ENCODE assay signal across 8 mouse cellular contexts in the genomic region with DNA sequence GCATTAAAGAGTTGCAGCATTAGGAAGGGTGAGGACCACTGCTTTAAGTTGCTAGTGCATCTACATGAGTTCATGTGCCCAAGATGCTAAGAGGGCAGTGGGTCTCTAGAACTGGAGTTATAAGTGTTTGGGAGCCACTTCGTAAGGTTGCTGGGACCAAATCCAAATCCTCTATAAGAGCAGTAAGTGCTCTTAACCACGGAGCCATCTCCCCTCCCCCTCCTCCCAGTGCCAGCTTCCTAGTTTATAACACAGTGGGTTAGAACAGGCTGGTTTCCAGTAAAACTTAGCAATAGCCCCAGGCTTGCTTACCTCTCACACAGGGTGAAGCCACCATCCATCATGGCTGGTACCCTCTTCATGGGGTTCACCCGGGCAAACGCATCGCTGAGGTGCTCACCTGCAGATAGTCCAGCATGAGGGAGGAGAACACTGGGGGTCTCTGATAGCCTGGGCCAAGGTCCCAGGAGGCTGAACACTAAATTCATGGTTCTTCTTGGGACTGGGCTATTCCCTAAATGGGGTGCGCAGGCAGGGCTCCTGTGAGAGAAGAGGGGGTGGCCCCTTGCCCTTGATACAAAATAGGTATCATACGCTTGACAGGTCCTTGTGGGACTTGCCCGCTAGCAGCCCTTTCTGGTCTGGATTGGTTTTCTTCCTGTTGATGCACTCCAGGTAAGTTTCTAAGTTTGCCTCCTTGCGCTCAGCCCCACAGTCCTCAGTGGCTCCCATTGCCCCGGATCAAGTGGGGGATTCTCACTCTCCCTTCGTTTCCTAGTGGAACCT. TPM values are rescaled to one million over a fixed set of nuclear protein-coding genes. Genes with fewer than 3 reads are reported as not detected.
DNase-seq lines count a peak whose midpoint lies in the region; ATAC-seq and TF ChIP-seq lines count a peak whose summit lies in the region.

No protein-coding gene starts in this region.

- intact Hi-C loops in left cerebral cortex, adult 2 months (cut with DNase I), result loop anchor here (5.0 kb wide), 1 partner anchor 35 kb away; no protein-coding TSS in a partner anchor
- intact Hi-C loops in left cerebral cortex, postnatal 10 days (cut with DNase I), result no loop called here

- H3K4me2 ChIP-seq in hindbrain, embryonic 15.5 days, result peak overlapping the region; percentile 73
- H3K4me2 ChIP-seq in liver, postnatal 0 days (ENCODE audit: low read depth, low read length), result peak overlapping the region; percentile 78
- peak overlapping the region; percentile 86 for H3K4me2 ChIP-seq in stomach, embryonic 15.5 days

- no peaks in the 10 kb centered on the region for H3K36me3 ChIP-seq in hindbrain, embryonic 15.5 days
- H3K36me3 ChIP-seq in liver, postnatal 0 days (replicated peaks; ENCODE audit: insufficient read depth, low read length), result no peaks in the 10 kb centered on the region
- no peaks in the 10 kb centered on the region for H3K36me3 ChIP-seq in stomach, embryonic 15.5 days

- no peak overlapping the region for H3K9ac ChIP-seq in hindbrain, embryonic 15.5 days
- peak overlapping the region; percentile 62 for H3K9ac ChIP-seq in liver, postnatal 0 days (replicated peaks)
- H3K9ac ChIP-seq in stomach, embryonic 15.5 days, result no peak overlapping the region

- no peak for TF ChIP-seq CTCF in left cerebral cortex, adult 2 months (IDR thresholded peaks at IDR 0.05)
- TF ChIP-seq CTCF in liver, postnatal 0 days (IDR thresholded peaks at IDR 0.05; ENCODE audit: low read depth), result no peak

- 49% methylated on average over 11 of the region's 11 CpGs for WGBS in hindbrain, embryonic 15.5 days
- 38% methylated on average over 11 of the region's 11 CpGs for WGBS in liver, postnatal 0 days (ENCODE audit: insufficient replicate concordance)
- 48% methylated on average over 11 of the region's 11 CpGs for WGBS in stomach, embryonic 15.5 days

- DNase-seq in left cerebral cortex, adult 2 months (ENCODE audit: extremely low spot score in 1 of 2, low spot score in 2 of 2), result no peak
- no peak for DNase-seq in left cerebral cortex, postnatal 10 days (ENCODE audit: extremely low spot score in 1 of 2, low spot score in 2 of 2)
- DNase-seq in liver, postnatal 0 days, result no peak
- DNase-seq in testis, postnatal 10 days (ENCODE audit: low spot score), result no peak
- no peak for DNase-seq in ovary, postnatal 36 days (ENCODE audit: low spot score)
- no peak for DNase-seq in left cerebral cortex, adult 18-20 months (ENCODE audit: low spot score in 2 of 2)

- no peak overlapping the region for H3K27ac ChIP-seq in left cerebral cortex, adult 2 months
- H3K27ac ChIP-seq in hindbrain, embryonic 15.5 days (replicated peaks), result no peak overlapping the region
- H3K27ac ChIP-seq in liver, postnatal 0 days (ENCODE audit: low read depth), result peak overlapping the region; percentile 55
- H3K27ac ChIP-seq in stomach, embryonic 15.5 days, result no peak overlapping the region

- no peaks in the 10 kb centered on the region for H3K9me3 ChIP-seq in hindbrain, embryonic 15.5 days
- H3K9me3 ChIP-seq in liver, postnatal 0 days (ENCODE audit: low read length), result no peaks in the 10 kb centered on the region
- H3K9me3 ChIP-seq in stomach, embryonic 15.5 days, result no peaks in the 10 kb centered on the region

- ATAC-seq in hindbrain, embryonic 15.5 days (ENCODE audit: low FRiP score, low read depth), result peak; percentile 42; the same call in 1 of the 2 replicates
- ATAC-seq in liver, postnatal 0 days, result no peak
- ATAC-seq in stomach, embryonic 15.5 days (ENCODE audit: insufficient read depth, low FRiP score, low read depth), result peak; percentile 20; the same call in 1 of the 2 replicates

- H3K4me1 ChIP-seq in hindbrain, embryonic 15.5 days (replicated peaks), result peaks cover 16% of the 10 kb centered on the region
- H3K4me1 ChIP-seq in liver, postnatal 0 days (ENCODE audit: insufficient read depth), result peaks cover 15% of the 10 kb centered on the region
- H3K4me1 ChIP-seq in stomach, embryonic 15.5 days, result peaks cover 10% of the 10 kb centered on the region; the same call in 1 of the 2 replicates

- peaks cover 7% of the 10 kb centered on the region; the same call in 1 of the 2 replicates for H3K27me3 ChIP-seq in hindbrain, embryonic 15.5 days
- H3K27me3 ChIP-seq in liver, postnatal 0 days (ENCODE audit: insufficient read depth, low read length), result no peaks in the 10 kb centered on the region
- no peaks in the 10 kb centered on the region for H3K27me3 ChIP-seq in stomach, embryonic 15.5 days (replicated peaks)

- H3K4me3 ChIP-seq in left cerebral cortex, adult 2 months, result peak overlapping the region; percentile 58
- peak overlapping the region; percentile 40 for H3K4me3 ChIP-seq in hindbrain, embryonic 15.5 days
- peak overlapping the region; percentile 44 for H3K4me3 ChIP-seq in liver, postnatal 0 days (ENCODE audit: low read depth, low read length)
- peak overlapping the region; percentile 46 for H3K4me3 ChIP-seq in stomach, embryonic 15.5 days (replicated peaks)

- no peak for TF ChIP-seq EP300 in liver, postnatal 0 days (IDR thresholded peaks at IDR 0.05; ENCODE audit: low read depth)

RNA-seq across cellular contexts. Expression of a gene that starts 1.5 kb away (rescaled TPM):
- total RNA-seq in left cerebral cortex, adult 2 months (2021), result 10 to 100 TPM; 11.0 to 12.2 TPM
- 1 to 10 TPM; 3.8 TPM for total RNA-seq in left cerebral cortex, postnatal 10 days (2021)
- polyA plus RNA-seq in hindbrain, embryonic 15.5 days (2015; fragmentation: Nextera tagmentation; extraction: Ambion mirVana), result 14.8 and 15.4 TPM in 2 replicates
- 77.5 and 78.5 TPM in 2 replicates for polyA plus RNA-seq in liver, postnatal 0 days (2015; fragmentation: Nextera tagmentation; extraction: Ambion mirVana)
- polyA plus RNA-seq in stomach, embryonic 15.5 days (2015; fragmentation: Nextera tagmentation; extraction: Ambion mirVana), result 17.9 and 21.3 TPM in 2 replicates
- 10 to 100 TPM; 14.2 to 16.5 TPM for total RNA-seq in left cerebral cortex, adult 18-20 months (2021)

RNA-seq across cellular contexts. Expression of a gene that starts 15.7 kb away (rescaled TPM):
- total RNA-seq in left cerebral cortex, adult 2 months (2021), result 1 to 10 TPM; 1.7 to 2.8 TPM
- total RNA-seq in left cerebral cortex, postnatal 10 days (2021), result under 1 TPM; 0.61 to 0.71 TPM
- 1.2 and 1.5 TPM in 2 replicates for polyA plus RNA-seq in hindbrain, embryonic 15.5 days (2015; fragmentation: Nextera tagmentation; extraction: Ambion mirVana)
- polyA plus RNA-seq in liver, postnatal 0 days (2015; fragmentation: Nextera tagmentation; extraction: Ambion mirVana), result 32.6 and 39.3 TPM in 2 replicates
- polyA plus RNA-seq in stomach, embryonic 15.5 days (2015; fragmentation: Nextera tagmentation; extraction: Ambion mirVana), result 42.1 and 43.5 TPM in 2 replicates
- total RNA-seq in left cerebral cortex, adult 18-20 months (2021), result 1 to 10 TPM; 2.5 to 2.6 TPM

RNA-seq across cellular contexts. Expression of a gene that starts 16.2 kb away (rescaled TPM):
- not detected for total RNA-seq in left cerebral cortex, adult 2 months (2021)
- not detected for total RNA-seq in left cerebral cortex, postnatal 10 days (2021)
- polyA plus RNA-seq in hindbrain, embryonic 15.5 days (2015; fragmentation: Nextera tagmentation; extraction: Ambion mirVana), result not detected in 2 replicates
- polyA plus RNA-seq in liver, postnatal 0 days (2015; fragmentation: Nextera tagmentation; extraction: Ambion mirVana), result 0.24 TPM in 1 of 2 replicates, not detected in the other
- polyA plus RNA-seq in stomach, embryonic 15.5 days (2015; fragmentation: Nextera tagmentation; extraction: Ambion mirVana), result 0.37 TPM in 1 of 2 replicates, not detected in the other
- not detected for total RNA-seq in left cerebral cortex, adult 18-20 months (2021)

RNA-seq across cellular contexts. Expression of a gene that starts 23.7 kb away (rescaled TPM):
- total RNA-seq in left cerebral cortex, adult 2 months (2021), result 10 to 100 TPM; 43.3 to 49.3 TPM
- 10 to 100 TPM; 34.4 to 39.3 TPM for total RNA-seq in left cerebral cortex, postnatal 10 days (2021)
- polyA plus RNA-seq in hindbrain, embryonic 15.5 days (2015; fragmentation: Nextera tagmentation; extraction: Ambion mirVana), result 77.1 and 80.5 TPM in 2 replicates
- 739 and 838 TPM in 2 replicates for polyA plus RNA-seq in liver, postnatal 0 days (2015; fragmentation: Nextera tagmentation; extraction: Ambion mirVana)
- polyA plus RNA-seq in stomach, embryonic 15.5 days (2015; fragmentation: Nextera tagmentation; extraction: Ambion mirVana), result 70.1 and 84.3 TPM in 2 replicates
- 10 to 100 TPM; 53.6 to 54.5 TPM for total RNA-seq in left cerebral cortex, adult 18-20 months (2021)

RNA-seq across cellular contexts. Expression of a gene that starts 25.4 kb away (rescaled TPM):
- total RNA-seq in left cerebral cortex, adult 2 months (2021), result not detected
- total RNA-seq in left cerebral cortex, postnatal 10 days (2021), result not detected
- polyA plus RNA-seq in hindbrain, embryonic 15.5 days (2015; fragmentation: Nextera tagmentation; extraction: Ambion mirVana), result not detected in 2 replicates
- not detected in 2 replicates for polyA plus RNA-seq in liver, postnatal 0 days (2015; fragmentation: Nextera tagmentation; extraction: Ambion mirVana)
- not detected in 2 replicates for polyA plus RNA-seq in stomach, embryonic 15.5 days (2015; fragmentation: Nextera tagmentation; extraction: Ambion mirVana)
- total RNA-seq in left cerebral cortex, adult 18-20 months (2021), result not detected
